Mouse (Mus musculus): ENCODE measurements around the gene Prrc2a. TPM values are rescaled to one million over a fixed set of nuclear protein-coding genes. Genes with fewer than 3 reads are reported as not detected.

Prrc2a gene
- total and polyA plus RNA-seq, 2 experiments from 2014 or later = 88.0 to 230 TPM

- no peak for ATAC-seq (ENCODE audit: low FRiP score)
- no peaks in the 10 kb centered on the region for H3K4me1 ChIP-seq (ENCODE audit: insufficient read depth, low read length)
- peaks cover 57% of the 10 kb centered on the region for H3K36me3 ChIP-seq (ENCODE audit: insufficient read depth, low read length)
Observed at GRCm38 (mm10) chr17:35139269-35139668, 25.4 kb downstream of the Prrc2a start.

GRCm38 (mm10) chr17:35135591-35136320 is 28.9 kb downstream of the Prrc2a start:
- no peaks in the 10 kb centered on the region for H3K27me3 ChIP-seq (ENCODE audit: insufficient read depth, low read length)
- H3K9me3 ChIP-seq (ENCODE audit: low read length) = no peaks in the 10 kb centered on the region
- peak; percentile 80 for ATAC-seq (ENCODE audit: low FRiP score)
- peak; percentile 82 for DNase-seq (ENCODE audit: low spot score)
- H3K27ac ChIP-seq (ENCODE audit: low read depth, low read length) = peak overlapping the region; percentile 96
- H3K9ac ChIP-seq (replicated peaks; ENCODE audit: low read length, poor library complexity, severe bottlenecking) = peak overlapping the region; percentile 64
- H3K4me3 ChIP-seq (ENCODE audit: low read depth, low read length) = peak overlapping the region; percentile 63
- peak overlapping the region; percentile 79 for H3K4me2 ChIP-seq (ENCODE audit: low read depth, low read length, poor library complexity, severe bottlenecking)
- under 1% methylated on average over 34 of the region's 43 CpGs for WGBS
- TF ChIP-seq CTCF (IDR thresholded peaks at IDR 0.05) = no peak
- peaks cover 24% of the 10 kb centered on the region for H3K36me3 ChIP-seq (ENCODE audit: insufficient read depth, low read length)
- H3K4me1 ChIP-seq (ENCODE audit: insufficient read depth, low read length) = no peaks in the 10 kb centered on the region

More at GRCm38 (mm10) chr17:35139269-35139668, 25.4 kb downstream of the Prrc2a start:
- 98% methylated on average over 3 of the region's 3 CpGs for WGBS
- Histone ChIP-seq H3K4me2 (ENCODE audit: low read depth, low read length, poor library complexity, severe bottlenecking) (no peak overlapping the region), H3K27me3 (ENCODE audit: insufficient read depth, low read length) (no peaks in the 10 kb centered on the region), H3K4me3 (ENCODE audit: low read depth, low read length) (no peak overlapping the region), H3K9ac (replicated peaks; ENCODE audit: low read length, poor library complexity, severe bottlenecking) (no peak overlapping the region), H3K9me3 (ENCODE audit: low read length) (no peaks in the 10 kb centered on the region), H3K27ac (ENCODE audit: low read depth, low read length) (no peak overlapping the region)
- DNase-seq (ENCODE audit: low spot score) = no peak
- TF ChIP-seq CTCF (IDR thresholded peaks at IDR 0.05) = no peak

- DNase-seq (ENCODE audit: low spot score) = peak; percentile 96
- peak within 1 kb of the TSS; percentile 79 for H3K4me2 ChIP-seq (ENCODE audit: low read depth, low read length, poor library complexity, severe bottlenecking)
- H3K9ac ChIP-seq (replicated peaks; ENCODE audit: low read length, poor library complexity, severe bottlenecking) = peak within 1 kb of the TSS; percentile 64
- H3K27me3 ChIP-seq (ENCODE audit: insufficient read depth, low read length) = no peaks in the 10 kb centered on the region
- ATAC-seq (ENCODE audit: low FRiP score) = peak; percentile 94
- peaks cover 21% of the 10 kb centered on the region for H3K36me3 ChIP-seq (ENCODE audit: insufficient read depth, low read length)
- H3K27ac ChIP-seq (ENCODE audit: low read depth, low read length) = peak within 1 kb of the TSS; percentile 96
- no peaks in the 10 kb centered on the region for H3K4me1 ChIP-seq (ENCODE audit: insufficient read depth, low read length)
- 1% methylated on average over 66 of the region's 66 CpGs for WGBS
- no peaks in the 10 kb centered on the region for H3K9me3 ChIP-seq (ENCODE audit: low read length)
- H3K4me3 ChIP-seq (ENCODE audit: low read depth, low read length) = peak within 1 kb of the TSS; percentile 63
- peak; percentile 17 for TF ChIP-seq CTCF (IDR thresholded peaks at IDR 0.05)
Observed at GRCm38 (mm10) chr17:35134801-35135590, 29.7 kb downstream of the Prrc2a start, which contains the start of gene Bag6. Gene Bag6 (plus strand): TSS chr17:35135178.

GRCm38 (mm10) chr17:35133517-35133916 is 31.2 kb downstream of the Prrc2a start:
- no peak for TF ChIP-seq CTCF (IDR thresholded peaks at IDR 0.05)
- Histone ChIP-seq H3K9me3 (ENCODE audit: low read length) (no peaks in the 10 kb centered on the region), H3K36me3 (ENCODE audit: insufficient read depth, low read length) (peaks cover 10% of the 10 kb centered on the region), H3K4me1 (ENCODE audit: insufficient read depth, low read length) (no peaks in the 10 kb centered on the region), H3K4me3 (ENCODE audit: low read depth, low read length) (no peak overlapping the region), H3K9ac (replicated peaks; ENCODE audit: low read length, poor library complexity, severe bottlenecking) (no peak overlapping the region), H3K4me2 (ENCODE audit: low read depth, low read length, poor library complexity, severe bottlenecking) (no peak overlapping the region), H3K27me3 (ENCODE audit: insufficient read depth, low read length) (no peaks in the 10 kb centered on the region), H3K27ac (ENCODE audit: low read depth, low read length) (no peak overlapping the region)
- no peak for ATAC-seq (ENCODE audit: low FRiP score)
- 87% methylated on average over 7 of the region's 7 CpGs for WGBS
- DNase-seq (ENCODE audit: low spot score) = no peak

GRCm38 (mm10) chr17:35132174-35132560 is 32.5 kb downstream of the Prrc2a start:
- no peak for ATAC-seq (ENCODE audit: low FRiP score)
- H3K4me3 ChIP-seq (ENCODE audit: low read depth, low read length) = no peak overlapping the region
- H3K4me1 ChIP-seq (ENCODE audit: insufficient read depth, low read length) = peaks cover 6% of the 10 kb centered on the region
- H3K9me3 ChIP-seq (ENCODE audit: low read length) = no peaks in the 10 kb centered on the region
- no peak for TF ChIP-seq CTCF (IDR thresholded peaks at IDR 0.05)
- H3K36me3 ChIP-seq (ENCODE audit: insufficient read depth, low read length) = 0 out of 2 replicates have a peak, but pooled peaks cover 7% of the 10 kb centered on the region
- DNase-seq (ENCODE audit: low spot score) = no peak
- no peak overlapping the region for H3K4me2 ChIP-seq (ENCODE audit: low read depth, low read length, poor library complexity, severe bottlenecking)
- no peaks in the 10 kb centered on the region for H3K27me3 ChIP-seq (ENCODE audit: insufficient read depth, low read length)
- WGBS = 78% methylated on average over 3 of the region's 3 CpGs
- no peak overlapping the region for H3K27ac ChIP-seq (ENCODE audit: low read depth, low read length)
- H3K9ac ChIP-seq (replicated peaks; ENCODE audit: low read length, poor library complexity, severe bottlenecking) = no peak overlapping the region
